Mouse (Mus musculus): ENCODE measurements around the gene 5330417C22Rik. TPM values are rescaled to one million over a fixed set of nuclear protein-coding genes. Genes with fewer than 3 reads are reported as not detected.

The 5330417C22Rik gene
- polyA plus RNA-seq, 1 experiment from 2014 or later, result 10.8 TPM

DNA sequence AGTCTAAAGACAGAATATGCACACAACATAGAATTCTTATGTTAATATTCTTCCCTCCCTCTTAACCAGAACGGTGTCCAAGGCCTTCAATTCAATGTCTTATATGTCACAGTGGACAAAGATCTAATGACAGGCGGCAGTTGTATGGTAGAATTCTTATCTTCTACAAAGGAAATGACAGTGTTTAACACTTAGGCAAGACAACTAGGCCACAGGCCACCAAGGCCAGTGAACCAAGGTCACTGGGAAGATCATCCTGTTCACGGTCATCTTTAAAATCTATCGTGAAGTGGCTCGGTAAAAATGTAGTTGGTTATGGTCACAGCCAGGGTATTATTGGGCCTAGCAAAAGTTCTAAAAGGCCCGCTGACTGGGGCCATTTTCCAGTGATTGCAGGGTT is 2.4 kb downstream of the 5330417C22Rik start, which contains the start of gene 1700013F07Rik:
Gene 1700013F07Rik, plus strand, starts transcription at position 200 of the 400 bp plus-strand sequence.
- H3K27ac ChIP-seq (ENCODE audit: low read depth, low read length), result peak within 1 kb of the TSS; percentile 24; the same call in 1 of the 2 replicates
- 0 out of 2 replicates have a peak, but pooled peaks cover 5% of the 10 kb centered on the region for H3K4me1 ChIP-seq (replicated peaks; ENCODE audit: control insufficient read depth, insufficient read depth, low read length)
- H3K36me3 ChIP-seq (ENCODE audit: control insufficient read depth, insufficient read depth), result no peaks in the 10 kb centered on the region
- no peak within 1 kb of the TSS for H3K4me3 ChIP-seq (ENCODE audit: low read depth, low read length)
- peaks cover 7% of the 10 kb centered on the region for H3K27me3 ChIP-seq (replicated peaks; ENCODE audit: control insufficient read depth, insufficient read depth, low read length)
- no peak within 1 kb of the TSS for H3K9ac ChIP-seq (ENCODE audit: low read depth, low read length)
- 82% methylated on average over 6 of the region's 6 CpGs for WGBS
- no peak for TF ChIP-seq CTCF (IDR thresholded peaks at IDR 0.05; ENCODE audit: low read depth)
- no peak for ATAC-seq
- H3K9me3 ChIP-seq (ENCODE audit: control insufficient read depth), result no peaks in the 10 kb centered on the region
- H3K4me2 ChIP-seq (replicated peaks; ENCODE audit: low read depth), result no peak within 1 kb of the TSS

DNA sequence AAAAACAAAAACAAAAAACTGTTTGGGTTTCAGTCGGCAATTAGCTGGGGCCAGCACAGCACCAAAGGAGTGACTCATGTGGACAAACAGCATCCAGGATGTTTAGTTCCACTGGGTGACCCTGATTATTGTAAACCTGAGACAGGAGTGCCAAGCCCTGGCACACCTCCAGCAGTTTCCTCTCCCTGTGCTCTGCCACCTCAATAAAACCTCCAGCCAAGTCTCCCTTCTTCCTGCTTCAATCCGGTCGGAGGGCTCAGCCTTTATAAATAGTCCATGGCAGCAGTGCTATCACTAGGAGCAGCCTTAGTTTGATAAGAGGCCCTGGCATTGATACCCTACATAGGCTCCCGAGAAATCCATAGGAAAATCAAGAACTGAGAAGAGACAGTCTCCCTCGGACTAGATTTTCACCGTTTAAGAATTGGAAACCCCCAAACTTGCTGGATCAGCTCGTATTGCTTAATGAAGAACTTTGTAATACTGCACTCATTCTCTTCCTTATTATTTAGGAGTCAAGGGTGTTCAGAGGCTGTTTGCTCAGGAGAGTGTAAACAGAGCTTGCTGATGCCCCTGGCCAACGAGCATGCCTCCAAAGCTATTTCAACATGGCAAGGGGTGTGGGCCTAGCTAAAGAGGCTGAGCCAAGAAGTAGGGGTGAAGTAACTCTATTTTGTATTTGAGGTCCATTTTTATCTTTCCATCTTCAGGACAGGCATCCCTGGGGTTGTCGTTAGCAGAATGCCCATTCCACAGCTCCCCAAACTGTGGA is 3.0 kb downstream of the 5330417C22Rik start:
- H3K4me3 ChIP-seq (ENCODE audit: low read depth, low read length), result no peak overlapping the region
- TF ChIP-seq CTCF (IDR thresholded peaks at IDR 0.05; ENCODE audit: low read depth), result no peak
- WGBS, result 35% methylated on average over 9 of the region's 9 CpGs
- H3K27ac ChIP-seq (ENCODE audit: low read depth, low read length), result peak overlapping the region; percentile 24; the same call in 1 of the 2 replicates
- no peaks in the 10 kb centered on the region for H3K36me3 ChIP-seq (ENCODE audit: control insufficient read depth, insufficient read depth)
- peaks cover 7% of the 10 kb centered on the region for H3K27me3 ChIP-seq (replicated peaks; ENCODE audit: control insufficient read depth, insufficient read depth, low read length)
- H3K9ac ChIP-seq (ENCODE audit: low read depth, low read length), result no peak overlapping the region
- H3K9me3 ChIP-seq (ENCODE audit: control insufficient read depth), result no peaks in the 10 kb centered on the region
- no peak overlapping the region for H3K4me2 ChIP-seq (replicated peaks; ENCODE audit: low read depth)
- H3K4me1 ChIP-seq (replicated peaks; ENCODE audit: control insufficient read depth, insufficient read depth, low read length), result 0 out of 2 replicates have a peak, but pooled peaks cover 5% of the 10 kb centered on the region
- peak; percentile 83 for ATAC-seq

DNA sequence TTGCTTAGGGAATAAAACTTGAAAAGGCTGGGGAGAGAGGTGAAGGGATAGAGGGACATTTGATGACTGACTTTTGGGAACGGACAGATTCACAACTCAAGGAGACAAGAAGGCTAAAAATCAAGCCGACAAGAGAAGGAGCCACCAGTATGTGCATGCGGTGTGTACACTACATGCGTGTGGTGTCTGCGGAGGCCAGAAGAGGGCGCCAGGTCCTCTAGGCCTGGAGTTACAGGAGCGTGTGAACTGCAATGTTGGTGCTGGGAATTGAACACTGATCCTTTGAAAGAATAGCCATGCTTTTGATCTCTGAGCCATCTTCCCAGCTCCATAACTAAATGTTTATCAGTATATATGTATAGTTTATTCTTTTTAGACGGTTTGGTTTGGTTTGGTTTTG is 7.8 kb downstream of the 5330417C22Rik start:
- H3K27me3 ChIP-seq (replicated peaks; ENCODE audit: control insufficient read depth, insufficient read depth, low read length), result no peaks in the 10 kb centered on the region
- no peak overlapping the region for H3K27ac ChIP-seq (ENCODE audit: low read depth, low read length)
- 92% methylated on average over 8 of the region's 8 CpGs for WGBS
- no peaks in the 10 kb centered on the region for H3K36me3 ChIP-seq (ENCODE audit: control insufficient read depth, insufficient read depth)
- H3K9me3 ChIP-seq (ENCODE audit: control insufficient read depth), result no peaks in the 10 kb centered on the region
- no peak overlapping the region for H3K4me2 ChIP-seq (replicated peaks; ENCODE audit: low read depth)
- 0 out of 2 replicates have a peak, but pooled peaks cover 5% of the 10 kb centered on the region for H3K4me1 ChIP-seq (replicated peaks; ENCODE audit: control insufficient read depth, insufficient read depth, low read length)
- no peak for TF ChIP-seq CTCF (IDR thresholded peaks at IDR 0.05; ENCODE audit: low read depth)
- no peak for ATAC-seq
- H3K4me3 ChIP-seq (ENCODE audit: low read depth, low read length), result no peak overlapping the region
- no peak overlapping the region for H3K9ac ChIP-seq (ENCODE audit: low read depth, low read length)

DNA sequence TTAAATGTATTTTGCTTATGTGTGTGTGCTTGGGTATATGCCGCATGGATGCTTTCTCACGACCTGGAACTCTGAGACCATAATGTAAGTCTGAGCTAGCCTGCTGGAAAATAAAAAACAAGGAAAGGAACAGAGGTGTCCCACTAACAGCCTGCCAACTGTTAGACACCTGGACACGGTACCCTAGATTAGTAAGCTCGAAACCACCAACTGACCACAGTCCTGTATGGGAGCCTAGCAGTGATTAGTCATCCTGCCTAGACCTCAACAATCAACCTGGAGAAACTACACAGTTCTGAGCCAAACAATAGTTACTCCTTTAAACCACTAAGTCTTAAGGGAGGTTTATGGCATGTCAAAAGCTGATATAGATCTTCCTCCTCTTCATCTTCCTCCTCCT is 12.9 kb downstream of the 5330417C22Rik start:
- Histone ChIP-seq H3K9ac (ENCODE audit: low read depth, low read length) (no peak overlapping the region), H3K4me1 (replicated peaks; ENCODE audit: control insufficient read depth, insufficient read depth, low read length) (no peaks in the 10 kb centered on the region), H3K27me3 (replicated peaks; ENCODE audit: control insufficient read depth, insufficient read depth, low read length) (no peaks in the 10 kb centered on the region), H3K9me3 (ENCODE audit: control insufficient read depth) (no peaks in the 10 kb centered on the region), H3K27ac (ENCODE audit: low read depth, low read length) (no peak overlapping the region), H3K4me3 (ENCODE audit: low read depth, low read length) (no peak overlapping the region), H3K36me3 (ENCODE audit: control insufficient read depth, insufficient read depth) (no peaks in the 10 kb centered on the region), H3K4me2 (replicated peaks; ENCODE audit: low read depth) (no peak overlapping the region)
- ATAC-seq, result no peak
- no peak for TF ChIP-seq CTCF (IDR thresholded peaks at IDR 0.05; ENCODE audit: low read depth)
- WGBS, result 87% methylated on average over 4 of the region's 4 CpGs

DNA sequence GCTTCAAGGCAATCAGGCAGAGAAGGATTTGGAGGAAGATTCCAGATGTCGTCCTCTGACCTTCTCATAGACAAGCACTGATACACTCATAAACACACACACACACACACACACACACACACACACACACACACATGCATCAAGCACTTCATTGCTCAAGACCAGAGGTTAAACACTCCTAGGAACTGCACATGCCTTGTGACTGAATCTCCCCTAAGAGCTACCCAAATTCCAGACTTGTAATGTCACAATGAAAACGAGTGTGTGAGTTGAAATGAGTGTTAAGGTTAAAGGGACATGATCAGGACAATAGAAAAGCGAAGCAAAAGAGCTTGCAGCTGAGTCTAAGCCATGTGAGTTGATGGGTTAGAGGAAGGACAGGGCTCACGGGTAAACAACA is 18.1 kb downstream of the 5330417C22Rik start:
- 53% methylated on average over 4 of the region's 4 CpGs for WGBS
- ATAC-seq, result no peak
- no peak overlapping the region for H3K27ac ChIP-seq (ENCODE audit: low read depth, low read length)
- H3K4me3 ChIP-seq (ENCODE audit: low read depth, low read length), result no peak overlapping the region
- H3K27me3 ChIP-seq (replicated peaks; ENCODE audit: control insufficient read depth, insufficient read depth, low read length), result no peaks in the 10 kb centered on the region
- H3K9me3 ChIP-seq (ENCODE audit: control insufficient read depth), result no peaks in the 10 kb centered on the region
- no peak for TF ChIP-seq CTCF (IDR thresholded peaks at IDR 0.05; ENCODE audit: low read depth)
- H3K36me3 ChIP-seq (ENCODE audit: control insufficient read depth, insufficient read depth), result no peaks in the 10 kb centered on the region
- no peaks in the 10 kb centered on the region for H3K4me1 ChIP-seq (replicated peaks; ENCODE audit: control insufficient read depth, insufficient read depth, low read length)
- no peak overlapping the region for H3K4me2 ChIP-seq (replicated peaks; ENCODE audit: low read depth)
- no peak overlapping the region for H3K9ac ChIP-seq (ENCODE audit: low read depth, low read length)

DNA sequence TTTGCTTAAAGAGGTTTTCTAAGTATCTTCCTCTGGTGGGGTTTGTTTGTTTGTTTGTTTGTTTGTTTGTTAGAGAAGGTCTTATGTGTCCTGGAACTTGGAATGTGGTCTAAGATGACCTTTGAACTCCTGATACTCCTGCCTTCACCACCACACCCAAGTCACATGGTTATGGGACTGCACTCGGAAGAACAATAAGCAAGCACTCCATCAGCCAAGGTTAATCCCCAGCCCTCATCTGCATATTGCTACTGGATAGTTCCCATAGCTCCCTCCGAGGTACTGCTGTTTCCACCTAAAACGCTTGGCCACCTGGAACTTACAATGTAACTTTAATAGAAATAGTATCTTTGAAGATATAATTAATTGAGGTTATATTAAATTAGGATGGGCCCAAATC is 22.9 kb downstream of the 5330417C22Rik start:
- TF ChIP-seq CTCF (IDR thresholded peaks at IDR 0.05; ENCODE audit: low read depth), result no peak
- Histone ChIP-seq H3K9me3 (ENCODE audit: control insufficient read depth) (no peaks in the 10 kb centered on the region), H3K27ac (ENCODE audit: low read depth, low read length) (no peak overlapping the region), H3K4me1 (replicated peaks; ENCODE audit: control insufficient read depth, insufficient read depth, low read length) (no peaks in the 10 kb centered on the region), H3K9ac (ENCODE audit: low read depth, low read length) (no peak overlapping the region), H3K4me2 (replicated peaks; ENCODE audit: low read depth) (no peak overlapping the region), H3K36me3 (ENCODE audit: control insufficient read depth, insufficient read depth) (no peaks in the 10 kb centered on the region), H3K4me3 (ENCODE audit: low read depth, low read length) (no peak overlapping the region), H3K27me3 (replicated peaks; ENCODE audit: control insufficient read depth, insufficient read depth, low read length) (no peaks in the 10 kb centered on the region)
- WGBS, result 49% methylated on average over 3 of the region's 3 CpGs
- no peak for ATAC-seq
